Mouse (Mus musculus) thymus, postnatal 36 days (tissue): ENCODE measurements at regions not wholly inside any gene's neighbourhood (a gene's known extent, or its start where the extent isn't known, plus 50 kb on each side); places are given as distances from the start of the nearest gene placed in this dataset.

ENCODE experiments used
- DNase-seq, 2 experiments: peaks; one replicate each; pipeline ENCODE4 v3.0.0; 2022; ENCODE audit warnings: mixed read lengths in 2 of 2

DNA sequence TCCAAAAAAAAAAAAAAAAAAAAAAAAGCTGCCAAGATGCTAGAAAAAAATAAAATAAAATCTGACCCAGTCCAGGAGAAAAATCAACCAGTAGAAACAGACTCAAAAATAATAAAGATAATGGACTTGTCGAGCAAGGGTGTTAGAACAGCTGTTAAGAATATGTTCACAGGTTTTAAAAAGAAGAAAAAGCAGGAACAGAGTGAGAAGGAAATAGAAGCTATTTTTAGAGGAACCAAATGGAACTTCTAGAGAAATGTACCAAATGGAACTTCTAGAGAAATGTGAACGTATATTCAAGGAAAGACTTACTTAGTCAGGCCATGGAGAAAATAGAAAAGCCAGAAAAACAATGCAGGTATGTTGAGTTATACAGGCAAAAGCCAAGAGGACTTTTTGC is 662.4 kb upstream of the Jmjd1c start:
- no peak for DNase-seq

DNA sequence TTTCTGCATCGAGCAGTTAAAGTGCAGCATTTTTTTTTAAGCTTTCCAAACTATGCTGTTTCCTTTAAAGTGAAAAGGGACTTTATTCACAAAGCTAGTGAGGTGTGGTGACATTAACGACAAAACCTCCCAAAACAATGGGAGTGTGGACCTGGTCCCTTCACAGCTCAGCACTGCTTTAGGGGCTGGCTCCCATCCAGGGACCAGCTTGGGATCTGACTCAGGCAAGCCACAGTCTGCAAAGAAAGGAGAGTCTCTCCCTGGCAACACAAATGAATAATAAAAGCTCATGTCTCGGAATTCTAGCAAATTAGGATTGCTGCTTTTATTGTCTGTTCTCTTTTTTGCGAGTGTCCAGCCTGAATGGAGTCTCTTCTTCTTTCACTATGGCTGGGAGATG is 625.2 kb upstream of the Jmjd1c start:
- no peak for DNase-seq

DNA sequence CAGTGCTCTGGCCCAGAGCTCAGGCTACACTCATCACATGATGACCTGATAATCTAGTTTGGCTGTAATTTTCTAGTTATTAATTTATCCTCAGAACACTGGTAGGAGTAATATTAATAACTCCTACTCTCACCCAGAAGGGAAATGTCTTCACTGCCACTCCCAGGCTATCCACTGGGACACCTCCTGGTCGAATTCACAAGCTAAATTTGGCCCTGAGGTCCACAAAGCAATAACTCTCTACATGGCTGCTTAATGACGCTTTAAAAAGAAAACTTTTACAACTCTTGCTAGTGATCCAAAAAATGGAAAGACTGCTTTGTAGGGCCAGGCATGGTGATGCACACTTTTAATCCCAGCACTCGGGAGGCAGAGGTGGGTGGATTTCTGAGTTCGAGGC is 623.9 kb upstream of the Jmjd1c start:
- DNase-seq, result no peak

DNA sequence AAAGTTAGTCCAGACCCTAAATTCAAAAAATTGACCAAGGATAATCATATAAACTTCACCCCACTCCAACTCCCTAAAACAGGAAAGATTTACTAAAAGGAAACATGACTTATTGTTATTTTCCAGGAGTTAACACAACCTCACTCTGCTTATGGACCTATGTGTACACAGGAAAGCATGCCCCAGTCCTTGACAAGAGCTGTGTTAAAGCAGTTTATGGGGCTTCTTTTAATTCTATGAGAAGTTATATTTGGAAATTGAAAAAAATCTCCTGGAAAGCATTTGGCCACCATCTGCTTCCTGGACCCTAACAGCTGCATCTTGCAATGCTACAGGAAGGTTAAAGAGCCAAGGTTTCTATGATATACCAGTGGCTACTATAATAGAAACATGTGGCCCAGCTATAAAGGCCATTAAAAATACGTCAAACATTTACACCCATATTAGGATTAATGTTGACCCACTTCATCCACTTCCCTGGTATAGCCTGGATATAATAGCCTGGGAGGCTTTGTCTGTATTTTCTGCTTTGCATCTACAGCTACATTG is 620.7 kb upstream of the Jmjd1c start:
- DNase-seq, result no peak

DNA sequence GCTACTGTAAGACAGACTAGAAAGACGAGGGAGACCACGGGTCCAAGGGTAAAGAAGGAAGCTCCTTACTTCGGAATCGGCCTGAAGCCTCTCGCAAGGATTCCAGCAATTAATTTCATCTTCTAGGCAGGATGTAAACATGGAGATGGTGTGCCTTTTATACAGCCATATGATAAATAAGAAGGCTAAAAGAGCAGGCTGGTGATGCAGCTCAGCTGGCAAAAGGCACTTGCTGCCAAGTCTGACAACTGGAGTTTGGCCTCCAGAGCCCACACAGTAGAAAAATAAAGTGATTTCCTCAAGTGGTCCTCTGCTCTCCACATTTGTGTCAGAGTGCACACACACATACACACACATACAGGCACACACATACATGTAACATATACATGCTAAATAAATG is 605.1 kb upstream of the Jmjd1c start:
- no peak for DNase-seq

DNA sequence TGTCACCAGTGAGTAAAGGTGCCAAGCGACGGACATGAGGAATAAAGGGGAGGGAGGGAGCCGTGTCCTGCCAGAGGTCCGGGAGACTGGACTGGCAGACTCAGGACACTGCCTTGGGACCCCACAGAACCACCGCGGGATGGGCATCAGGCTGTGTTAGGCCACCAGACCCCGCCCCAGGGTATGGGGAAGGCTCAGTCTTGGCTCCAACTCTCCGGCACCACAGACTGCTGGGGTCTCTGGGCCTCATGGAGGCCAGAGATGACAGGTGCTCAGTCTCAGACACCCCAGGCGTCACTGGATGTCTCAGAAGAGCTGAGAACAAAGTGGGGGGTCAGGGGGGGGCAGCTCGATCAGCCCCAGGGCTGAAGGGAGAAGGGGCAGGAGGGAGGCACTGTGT is 604.1 kb upstream of the Jmjd1c start:
- no peak for DNase-seq

DNA sequence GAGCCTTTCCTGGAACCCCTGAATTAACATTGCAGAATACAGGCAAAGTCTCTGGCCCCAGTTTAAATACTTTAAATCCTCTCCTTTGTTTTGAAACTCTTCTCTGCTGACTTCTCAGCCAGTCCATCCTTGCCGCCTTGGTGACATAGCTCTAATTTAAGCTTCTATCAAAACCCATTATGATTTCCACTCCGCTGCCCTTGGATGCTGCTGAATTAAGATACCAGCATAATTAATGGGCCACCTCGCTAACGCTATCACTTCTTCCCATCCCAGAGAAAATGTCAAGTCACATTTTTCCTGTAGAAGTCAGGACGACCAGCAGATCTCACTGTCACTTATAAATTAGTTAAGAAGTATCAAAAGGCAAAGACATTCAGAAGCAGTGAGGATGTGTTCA is 556.1 kb upstream of the Jmjd1c start:
- DNase-seq, result no peak

DNA sequence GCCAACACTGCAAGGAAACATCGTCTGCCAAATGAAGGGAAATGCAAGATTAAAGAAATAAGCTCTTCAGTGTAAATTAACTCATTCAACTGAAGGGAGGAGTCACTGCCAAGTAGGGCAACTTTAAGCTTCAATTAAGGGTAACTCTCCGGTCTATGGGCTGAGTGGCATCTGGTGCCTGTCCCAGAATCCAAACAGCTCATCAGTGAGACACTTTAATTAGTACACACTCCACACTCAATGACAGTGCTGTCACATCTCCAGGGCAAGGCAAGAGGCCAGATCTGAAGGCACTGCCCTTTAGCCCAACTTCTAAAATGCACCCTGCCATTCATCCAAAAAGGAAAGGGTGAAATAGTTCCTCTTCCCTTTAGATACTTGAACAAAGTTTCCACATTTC is 549.3 kb upstream of the Jmjd1c start:
- no peak for DNase-seq

DNA sequence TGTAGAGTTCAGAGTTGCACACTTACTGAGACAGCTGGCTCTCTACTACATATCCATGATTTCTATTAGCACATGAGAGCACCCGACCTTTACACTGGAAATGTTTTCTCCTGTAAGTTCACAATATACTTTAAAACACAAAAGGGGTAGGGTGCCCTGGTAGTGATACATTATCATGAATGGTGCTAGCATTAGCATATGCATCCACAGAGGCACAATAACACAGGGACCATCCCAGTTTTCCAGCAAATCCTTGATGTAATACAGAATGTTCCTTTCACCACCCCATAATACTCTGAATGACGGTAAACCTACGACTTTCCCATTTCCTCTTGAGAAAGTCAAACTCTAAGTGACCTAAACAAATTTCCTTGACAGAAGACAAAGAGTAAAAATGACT is 548.3 kb upstream of the Jmjd1c start:
- no peak for DNase-seq

DNA sequence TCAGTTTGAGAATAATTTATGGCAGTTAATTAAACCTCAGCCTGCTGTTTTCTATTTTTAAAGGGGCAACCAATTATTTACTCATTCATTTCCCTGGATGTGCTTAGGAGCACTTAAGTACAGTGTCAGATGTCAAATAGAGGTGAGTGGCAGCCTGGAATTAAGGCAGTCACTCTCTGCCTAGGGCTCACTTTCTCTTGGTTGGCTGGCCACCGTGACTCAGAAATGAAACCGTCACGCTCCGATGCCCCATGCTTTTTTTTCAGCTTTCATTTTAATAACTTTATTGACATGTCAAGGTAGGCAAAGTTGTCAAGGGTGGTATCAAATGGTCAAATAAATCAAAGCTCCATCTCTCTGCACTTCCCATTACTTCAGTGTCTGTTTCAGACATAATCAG is 547.9 kb upstream of the Jmjd1c start:
- no peak for DNase-seq

DNA sequence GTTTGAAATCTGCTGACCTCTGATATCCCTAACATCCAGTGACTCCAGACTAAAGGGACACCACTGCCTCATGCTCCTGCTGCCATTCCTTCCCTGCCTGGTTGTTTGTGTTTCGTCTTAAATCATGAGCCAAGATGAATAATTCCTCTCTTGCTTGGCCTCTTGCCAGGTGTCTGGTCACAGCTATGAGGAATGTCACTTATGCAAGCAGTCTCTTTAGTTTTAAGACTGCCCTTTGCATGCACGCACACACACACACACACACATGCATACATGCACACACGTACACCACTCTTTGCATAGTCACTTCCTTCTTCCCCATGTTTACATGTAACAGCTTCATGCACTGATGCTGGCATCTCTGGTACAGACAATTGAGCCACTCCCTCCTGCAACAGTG is 543.0 kb upstream of the Jmjd1c start:
- DNase-seq, result no peak

DNA sequence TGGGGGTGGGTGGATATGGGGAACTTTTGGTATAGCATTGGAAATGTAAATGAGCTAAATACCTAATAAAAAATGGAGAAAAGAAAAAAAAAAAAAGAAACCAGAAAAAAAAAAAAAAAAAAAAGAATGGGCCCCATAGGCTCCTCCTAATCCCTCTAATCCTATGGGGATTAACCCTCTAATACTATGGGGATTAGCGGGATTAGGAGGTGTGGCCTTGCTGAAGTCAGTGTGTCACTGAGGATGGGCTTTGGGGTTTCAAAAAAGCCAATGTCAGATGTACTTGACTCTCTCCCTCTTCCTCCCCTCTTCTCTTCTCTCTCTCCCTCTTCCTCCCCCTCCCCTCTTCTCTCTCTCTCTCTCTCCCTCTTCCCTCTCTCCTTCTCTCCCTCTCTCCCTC is 541.7 kb upstream of the Jmjd1c start:
- DNase-seq, result no peak

DNA sequence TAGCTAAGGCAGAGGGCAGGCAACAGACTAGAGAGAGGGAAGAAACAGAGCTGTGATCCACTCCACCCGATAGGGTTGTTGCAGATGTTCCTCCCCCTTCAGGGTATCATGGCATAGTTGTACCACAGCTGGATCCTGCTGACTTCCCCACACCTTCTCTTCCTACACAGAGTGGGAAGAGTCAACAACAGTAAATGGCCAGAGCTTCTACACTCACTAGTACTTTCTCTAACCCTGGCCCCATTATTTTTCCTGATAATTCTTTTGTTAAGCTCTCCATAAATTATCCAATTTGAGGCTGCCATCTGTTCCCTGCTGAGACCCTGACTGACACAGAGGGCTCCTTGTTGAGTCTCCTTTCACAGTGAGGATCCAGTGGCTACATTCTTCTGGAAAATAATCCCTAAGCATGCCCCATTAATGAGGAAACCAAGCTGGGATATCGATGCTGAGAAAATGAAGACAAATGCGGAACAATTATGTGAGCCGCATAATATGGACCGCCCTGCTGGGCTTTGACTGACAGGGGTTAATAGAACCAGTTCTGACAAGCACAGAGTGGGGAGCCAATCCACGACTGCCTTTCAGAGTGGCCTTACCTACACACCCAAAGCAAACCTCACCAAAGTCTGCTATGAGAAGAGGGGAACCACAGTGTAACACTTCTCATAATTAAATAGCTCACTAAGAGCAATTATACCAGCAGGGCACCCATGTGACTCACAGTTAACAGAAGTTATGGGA is 537.7 kb upstream of the Jmjd1c start:
- no peak for DNase-seq

DNA sequence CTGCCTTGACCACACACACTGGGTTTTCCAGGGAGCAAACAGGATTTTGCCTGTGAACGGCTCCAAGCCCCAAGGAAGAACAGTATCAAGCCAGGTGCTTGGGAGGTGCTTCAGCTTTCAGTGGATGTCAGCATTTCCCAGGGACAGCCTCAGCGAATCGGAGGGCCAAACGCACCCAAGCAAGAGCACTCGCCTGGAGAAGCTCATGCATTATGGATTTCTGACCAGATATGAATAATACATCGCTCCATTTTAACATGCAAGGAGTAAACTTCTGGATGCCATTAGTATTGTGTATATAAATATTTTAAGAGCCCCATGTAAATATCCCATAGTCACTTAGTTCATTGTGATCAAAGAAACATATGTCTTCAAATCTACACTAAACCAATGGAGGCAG is 530.6 kb upstream of the Jmjd1c start:
- DNase-seq, result no peak

DNA sequence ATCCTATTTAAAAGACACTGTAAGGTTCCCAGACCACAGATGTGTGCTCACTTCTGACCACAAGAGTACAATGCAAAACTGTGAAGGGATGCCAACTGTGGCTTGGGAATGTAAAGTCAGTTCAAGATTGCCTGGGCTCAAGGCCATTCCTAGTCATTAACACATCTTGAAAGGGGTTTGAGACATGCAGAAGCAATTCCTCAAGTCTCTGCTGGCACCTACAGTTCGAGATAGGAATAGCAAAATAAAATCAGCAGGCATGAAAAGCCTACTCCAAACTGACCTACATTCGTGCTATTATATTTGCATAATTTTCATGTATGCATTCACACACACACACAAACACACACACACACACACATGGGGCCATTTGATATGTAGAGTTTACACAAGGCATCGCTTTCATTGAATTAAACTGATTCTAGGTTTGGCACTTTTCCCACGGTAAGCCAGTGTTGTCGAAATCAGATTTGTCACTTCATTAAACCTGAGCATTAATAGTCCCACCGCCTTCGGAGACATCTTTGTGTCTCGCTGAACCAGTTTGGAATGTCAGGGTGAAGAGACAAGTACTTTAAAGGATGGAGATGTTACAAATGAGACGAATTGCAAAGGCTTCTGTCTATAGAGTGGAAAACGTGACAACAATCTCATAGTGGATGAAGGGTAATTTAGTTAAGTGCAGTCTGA is 520.9 kb upstream of the Jmjd1c start:
- DNase-seq, result no peak

DNA sequence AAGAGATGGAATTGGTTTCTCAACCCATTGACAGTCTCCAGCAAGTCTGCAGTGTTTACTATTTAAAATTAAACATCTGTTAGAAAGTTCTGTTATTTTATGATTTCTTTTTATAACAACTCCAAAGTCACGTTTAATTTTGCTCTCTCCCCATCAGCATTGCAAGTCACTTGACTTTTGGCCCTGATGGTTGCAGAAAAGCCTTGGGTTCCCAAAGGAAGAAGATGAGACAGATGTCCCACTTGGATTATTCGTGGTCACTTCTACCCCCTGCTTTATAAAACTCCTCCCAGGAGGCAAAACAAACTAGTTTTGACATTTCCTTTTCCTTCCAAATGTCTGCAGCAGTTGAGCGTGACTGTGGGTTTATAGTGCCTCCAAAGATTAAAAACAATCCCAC is 502.9 kb upstream of the Jmjd1c start:
- DNase-seq, result no peak

DNA sequence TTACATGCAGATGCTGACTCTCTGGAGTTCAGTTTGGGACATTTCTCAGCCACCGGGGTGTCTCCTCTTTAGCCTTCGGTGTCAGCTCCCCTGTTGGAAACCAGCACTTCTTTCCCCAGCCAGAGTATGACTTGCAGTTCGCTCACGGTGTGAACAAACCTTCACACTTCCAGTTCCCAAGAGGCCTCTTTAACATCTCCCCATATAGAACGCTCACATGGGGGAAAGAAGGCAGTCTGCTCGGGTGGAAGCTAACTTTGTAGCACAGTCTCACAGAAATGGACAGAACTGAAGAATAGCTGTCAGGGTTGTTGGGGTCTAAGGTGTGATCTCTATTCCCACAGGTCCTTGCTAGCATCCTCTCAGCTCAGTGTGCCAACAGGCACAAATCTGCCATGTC is 502.4 kb upstream of the Jmjd1c start:
- DNase-seq, result no peak

DNA sequence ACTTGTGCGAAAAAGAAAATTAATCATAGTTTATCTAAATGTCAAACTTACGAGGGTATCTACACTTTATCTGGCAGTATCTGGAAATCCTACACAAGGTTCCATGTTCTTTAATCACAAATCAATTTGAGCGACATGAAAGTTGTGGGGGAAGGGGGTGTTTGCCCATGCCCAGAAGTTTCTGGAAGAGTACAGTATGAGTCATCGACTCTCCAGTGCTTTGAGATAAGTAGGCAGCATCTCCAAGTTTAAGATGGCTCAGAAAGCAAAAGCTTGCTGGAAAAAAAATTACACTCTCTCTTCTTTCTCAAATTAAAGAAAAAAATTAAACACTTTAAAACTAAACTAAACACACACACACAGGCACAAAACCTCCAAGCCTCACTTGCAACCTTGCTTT is 498.0 kb upstream of the Jmjd1c start:
- DNase-seq, result no peak

DNA sequence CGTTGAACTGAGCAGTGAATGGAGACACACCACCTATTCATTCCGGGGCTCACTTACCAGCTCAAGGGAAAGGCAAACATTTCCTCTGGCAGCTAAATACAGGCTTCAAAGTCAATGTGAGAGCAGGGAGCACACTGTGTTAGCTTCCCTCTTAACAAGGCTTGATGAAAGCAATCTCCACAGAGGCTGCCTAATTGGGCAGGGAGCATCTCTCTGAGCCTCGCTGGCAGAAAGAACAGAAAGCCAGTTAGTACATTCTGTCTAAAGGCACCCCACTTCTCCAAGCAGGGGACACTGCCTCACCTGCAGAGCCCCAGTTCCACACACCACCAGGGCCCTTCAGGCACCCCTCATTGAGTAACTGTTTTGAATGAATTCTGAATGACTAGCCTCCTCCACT is 488.8 kb upstream of the Jmjd1c start:
- DNase-seq, result no peak

DNA sequence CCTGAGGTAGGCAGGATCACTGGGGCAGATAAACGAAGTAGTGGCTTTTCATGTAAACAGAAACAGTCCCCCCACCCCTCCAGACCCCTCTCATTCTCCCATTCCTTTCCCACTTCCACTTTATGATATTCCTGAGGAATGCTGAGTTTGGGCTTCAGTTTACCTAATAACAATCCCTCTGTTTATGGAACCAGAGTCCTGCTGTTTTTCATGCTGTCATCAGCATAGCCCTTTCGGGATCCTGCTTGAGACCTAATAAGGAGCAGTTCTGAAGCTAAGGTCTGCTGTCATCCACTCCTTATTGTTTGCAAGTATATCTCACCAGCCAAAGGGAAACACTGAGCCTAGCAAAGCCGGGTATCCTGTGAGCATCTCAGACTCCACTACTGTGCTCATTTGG is 479.6 kb upstream of the Jmjd1c start:
- DNase-seq, result no peak

DNA sequence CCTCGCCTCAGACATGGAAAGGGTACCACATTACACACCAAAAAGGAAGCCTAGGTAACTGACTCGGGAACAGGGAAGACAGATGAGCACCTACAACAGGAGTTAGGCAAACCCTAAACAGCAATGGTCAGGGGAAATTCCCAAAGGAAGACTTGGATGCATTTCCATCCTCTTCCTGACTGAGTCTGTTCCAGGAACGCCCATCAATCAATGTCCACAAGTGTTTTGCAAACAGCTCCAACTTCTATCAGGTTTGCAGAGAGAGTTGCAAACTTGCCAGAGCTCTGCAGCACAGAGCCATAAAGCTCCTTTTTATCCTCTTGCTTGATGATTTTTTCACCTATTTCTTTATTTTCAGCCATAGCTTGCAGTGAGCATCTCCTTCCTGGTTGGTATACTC is 464.9 kb upstream of the Jmjd1c start:
- DNase-seq, result no peak

DNA sequence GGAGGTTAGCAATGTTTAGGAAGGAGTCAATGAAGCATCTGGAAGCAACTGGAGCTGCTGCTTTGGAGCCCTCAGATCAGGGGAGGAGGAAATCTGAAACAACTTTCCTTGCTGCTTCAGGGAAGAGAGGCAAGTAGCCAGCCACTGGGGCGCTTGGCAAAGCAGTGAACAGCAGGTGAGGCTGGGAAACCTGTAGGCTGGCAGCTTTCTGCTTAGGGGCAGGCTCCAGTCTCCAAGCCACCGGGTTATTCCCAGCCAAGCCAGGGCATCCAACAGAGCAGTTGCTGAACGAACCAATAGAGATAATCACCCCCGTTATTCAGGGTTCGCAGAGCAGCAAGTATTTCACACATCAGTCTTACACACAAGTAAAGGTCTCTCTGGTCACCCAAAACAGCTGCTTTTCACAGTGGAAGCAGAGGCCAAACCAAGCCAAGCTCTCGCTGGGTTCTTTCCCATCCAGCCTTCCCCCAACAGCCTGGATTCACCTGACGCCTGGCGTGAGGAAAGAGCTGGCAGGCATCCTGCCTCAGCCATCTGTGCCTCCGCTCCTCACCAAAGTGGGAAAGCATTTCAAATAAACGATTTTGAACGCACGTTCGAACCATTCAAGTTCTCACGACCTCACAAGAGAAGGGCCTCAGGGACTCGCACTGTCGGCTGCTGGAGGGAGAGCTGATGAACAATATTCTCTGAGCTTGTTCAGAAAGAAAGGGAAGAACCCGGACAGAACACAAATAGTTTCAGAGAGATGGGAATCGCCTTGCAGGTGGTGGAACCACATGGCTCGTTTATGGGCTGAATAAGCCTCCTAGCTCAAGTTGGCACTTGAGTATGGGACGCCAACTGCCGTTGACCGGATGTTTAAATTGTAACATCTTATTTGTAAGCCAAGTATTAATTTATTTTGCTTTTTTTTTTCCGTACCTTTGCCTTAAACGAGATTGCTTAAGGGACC is 454.8 kb upstream of the Jmjd1c start:
- DNase-seq, result no peak

DNA sequence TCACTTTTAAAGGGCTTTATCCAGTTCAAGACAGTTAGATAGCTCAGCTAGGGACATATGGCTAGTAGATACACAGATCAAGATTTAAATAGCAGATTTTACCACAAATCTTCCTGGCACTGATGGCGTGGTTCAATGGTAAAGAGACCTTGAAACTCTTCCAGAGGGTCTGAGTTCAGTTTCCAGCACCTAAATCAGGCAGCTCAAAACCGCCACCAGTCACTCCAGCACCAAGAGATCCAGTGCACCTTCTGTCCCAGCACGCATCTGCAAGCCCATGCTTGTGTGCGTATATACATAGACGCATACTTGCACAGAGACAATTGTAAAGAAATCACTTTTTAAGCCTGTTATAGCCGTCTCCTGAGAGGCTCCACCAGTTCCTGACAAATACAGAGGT is 454.0 kb upstream of the Jmjd1c start:
- no peak for DNase-seq

DNA sequence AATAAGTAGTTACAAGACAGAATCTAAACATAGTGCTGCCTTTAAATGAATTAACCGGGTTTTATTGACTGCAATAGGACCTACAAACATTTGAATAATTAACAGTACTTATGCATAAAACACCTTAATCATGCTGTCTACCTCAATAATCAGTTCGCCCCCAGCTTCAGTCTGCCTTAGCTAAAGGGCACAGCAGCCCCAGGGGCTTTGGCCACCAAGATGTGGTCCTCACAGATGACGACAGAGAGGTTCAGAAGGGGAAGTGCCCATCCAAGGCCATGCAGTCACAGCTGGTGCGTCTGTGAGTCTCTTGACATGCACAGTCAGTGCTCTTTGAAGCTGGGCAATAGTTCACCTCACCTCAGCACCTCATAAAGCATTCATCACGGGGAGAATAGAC is 452.8 kb upstream of the Jmjd1c start:
- DNase-seq, result no peak
